Mouse (Mus musculus): ENCODE data around the gene Khdc4. TPM values are rescaled to one million over a fixed set of nuclear protein-coding genes. Genes with fewer than 3 reads are reported as not detected.

Khdc4 gene
- polyA plus RNA-seq (2012; ENCODE audit: low replicate concordance) = 16.0 and 17.2 TPM in 2 replicates

GRCm38 (mm10) chr3:88684980-88685941 is at the start of gene Khdc4:
Gene Khdc4 (plus strand): TSS chr3:88685803.

GRCm38 (mm10) chr3:88652846-88653515 is 32.6 kb upstream of the Khdc4 start, which contains the start of gene Rxfp4:
Gene Rxfp4 (minus strand): TSS chr3:88653142.

GRCm38 (mm10) chr3:88716399-88717197 is 31.0 kb downstream of the Khdc4 start, which contains the start of gene Rit1:
Gene Rit1 (plus strand): TSS chr3:88716838.

Other genes with a start within 250 kb of the Khdc4 start
- gene Sema4a, start 224.6 kb upstream of the Khdc4 start, polyA plus RNA-seq (2012; ENCODE audit: low replicate concordance) = 48.8 and 91.1 TPM in 2 replicates
- gene Lmna, start 175.8 kb upstream of the Khdc4 start, polyA plus RNA-seq (2012; ENCODE audit: low replicate concordance) = 591 and 773 TPM in 2 replicates
- 1.4 TPM in 2 replicates for gene Mex3a, start 153.4 kb upstream of the Khdc4 start, polyA plus RNA-seq (2012; ENCODE audit: low replicate concordance)
- 0.39 TPM in 1 of 2 replicates, not detected in the other for gene Rab25, start 137.5 kb upstream of the Khdc4 start, polyA plus RNA-seq (2012; ENCODE audit: low replicate concordance)
- gene Lamtor2, start 132.7 kb upstream of the Khdc4 start, polyA plus RNA-seq (2012; ENCODE audit: low replicate concordance) = 19.8 and 57.6 TPM in 2 replicates
- gene Ubqln4, start 132.0 kb upstream of the Khdc4 start, polyA plus RNA-seq (2012; ENCODE audit: low replicate concordance) = 75.8 and 121 TPM in 2 replicates
- 37.4 and 416 TPM in 2 replicates for gene Ssr2, start 109.9 kb upstream of the Khdc4 start, polyA plus RNA-seq (2012; ENCODE audit: low replicate concordance)
- gene Arhgef2, start 79.8 kb upstream of the Khdc4 start, polyA plus RNA-seq (2012; ENCODE audit: low replicate concordance) = 143 and 295 TPM in 2 replicates
- not detected in 2 replicates for gene Rxfp4, start 32.7 kb upstream of the Khdc4 start, polyA plus RNA-seq (2012; ENCODE audit: low replicate concordance)
- gene Rit1, start 31.0 kb downstream of the Khdc4 start, polyA plus RNA-seq (2012; ENCODE audit: low replicate concordance) = 13.0 and 21.9 TPM in 2 replicates
- 0.85 and 1.5 TPM in 2 replicates for gene Syt11, start 89.4 kb downstream of the Khdc4 start, polyA plus RNA-seq (2012; ENCODE audit: low replicate concordance)
- 5.8 and 12.9 TPM in 2 replicates for gene Gon4l, start 149.4 kb downstream of the Khdc4 start, polyA plus RNA-seq (2012; ENCODE audit: low replicate concordance)
- gene Msto1, start 228.2 kb downstream of the Khdc4 start, polyA plus RNA-seq (2012; ENCODE audit: low replicate concordance) = 9.5 and 15.9 TPM in 2 replicates

All from leukemia stem cell, adult 10-12 weeks (primary cell).